Mouse (Mus musculus) frontal cortex, postnatal 10 days (tissue): Measurements from ENCODE around the gene Gm20388.
A peak's percentile ranks its signal among the peaks of the same experiment; 100 is the strongest.
"Not testable (repeated sequence)": the region's sequence is repeated elsewhere in the genome, so short reads cannot be mapped to it uniquely, and the experiment has no call there.

Source experiments
- DNase-seq, 2 experiments: peaks; one replicate each; pipeline ENCODE4 v3.0.0; 2022; ENCODE audit warnings: low spot score in 2 of 2, mixed read lengths in 1 of 2

Gene Gm20388

DNA sequence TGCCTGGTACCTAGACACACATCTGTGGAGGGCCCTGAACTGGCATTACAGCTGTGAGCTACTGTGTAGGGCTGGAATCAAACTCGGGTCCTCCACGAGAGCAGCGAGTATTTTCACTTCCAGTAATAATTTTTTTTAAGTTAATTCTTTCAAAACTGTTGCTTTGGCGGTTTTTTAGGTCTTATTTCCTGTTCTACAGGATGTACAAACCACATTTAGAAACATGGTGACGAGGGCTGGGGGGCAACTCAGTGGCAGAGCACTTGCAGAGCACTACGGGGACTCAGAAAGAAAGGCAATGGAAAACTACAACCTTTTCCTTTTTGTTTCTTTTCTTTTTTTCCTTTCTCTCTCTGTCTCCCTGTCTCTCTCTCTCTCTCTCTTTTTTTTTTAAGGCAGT is 3123.5 kb downstream of the Gm20388 start:
- no peak for DNase-seq

- DNase-seq, result no peak
These were observed 3126.3 kb downstream of the Gm20388 start for GRCm38 (mm10) chr8:123036956-123037355.

GRCm38 (mm10) chr8:123037487-123037886 is 3126.8 kb downstream of the Gm20388 start:
- no peak for DNase-seq

GRCm38 (mm10) chr8:123038351-123038750 is 3127.7 kb downstream of the Gm20388 start:
- DNase-seq, result no peak

DNA sequence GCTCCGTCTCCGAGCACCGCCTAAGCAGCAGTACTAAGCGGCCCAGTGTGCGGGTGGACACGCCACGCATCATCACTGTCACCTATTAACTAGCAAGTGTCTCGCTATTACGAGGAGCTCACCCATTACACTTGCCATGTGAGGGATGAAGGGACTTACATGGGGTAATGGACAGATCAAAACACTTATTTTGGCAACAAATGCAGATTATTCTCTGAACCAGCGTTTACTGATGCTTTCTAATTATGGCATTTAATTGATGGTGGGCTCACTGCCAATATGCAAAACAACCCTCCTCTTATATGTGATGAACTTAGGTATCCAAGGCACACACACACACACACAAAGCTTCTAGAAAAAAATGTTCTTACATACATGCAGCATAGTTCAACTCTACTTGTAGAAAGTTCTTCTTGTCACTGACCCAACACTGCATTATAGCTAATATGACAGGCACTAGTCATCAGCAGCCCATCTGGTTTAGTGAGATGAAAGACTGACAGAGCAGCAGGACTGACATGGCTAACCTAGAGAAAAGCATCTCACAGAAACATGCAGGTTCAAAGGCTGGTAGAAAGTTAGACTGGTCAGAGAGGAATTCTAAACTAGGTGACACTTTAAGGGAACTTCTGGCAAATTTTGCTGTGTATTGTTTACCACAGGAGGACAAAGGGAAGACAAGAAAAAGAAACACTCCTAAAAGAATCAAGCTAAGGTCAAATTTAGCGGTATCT is 3128.9 kb downstream of the Gm20388 start:
- no peak for DNase-seq

DNA sequence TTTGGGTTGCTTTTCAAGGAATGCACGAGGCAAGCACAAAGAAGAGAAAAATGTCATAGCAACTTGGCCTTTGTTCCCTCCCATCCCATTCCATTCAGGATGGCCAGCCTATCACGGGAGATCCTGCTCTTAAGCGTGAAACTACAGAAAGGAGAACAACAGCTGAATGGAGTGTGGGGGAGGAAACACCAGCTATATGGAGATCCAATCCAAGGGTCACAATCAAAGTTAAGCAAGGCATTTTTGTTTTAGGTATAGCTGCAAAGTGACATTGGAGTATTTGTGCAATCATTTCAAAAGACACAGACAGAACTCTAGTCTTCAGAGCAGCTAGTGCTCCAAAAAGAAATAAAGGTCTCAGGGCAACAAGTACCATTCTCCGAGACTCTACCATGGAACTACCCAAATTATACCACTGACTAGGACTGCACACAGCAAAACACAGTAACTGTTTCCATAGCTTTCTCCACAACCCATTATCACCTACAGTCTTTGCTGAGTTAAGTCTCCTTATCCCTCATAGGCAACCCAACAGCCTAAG is 3129.5 kb downstream of the Gm20388 start:
- DNase-seq, result no peak

DNA sequence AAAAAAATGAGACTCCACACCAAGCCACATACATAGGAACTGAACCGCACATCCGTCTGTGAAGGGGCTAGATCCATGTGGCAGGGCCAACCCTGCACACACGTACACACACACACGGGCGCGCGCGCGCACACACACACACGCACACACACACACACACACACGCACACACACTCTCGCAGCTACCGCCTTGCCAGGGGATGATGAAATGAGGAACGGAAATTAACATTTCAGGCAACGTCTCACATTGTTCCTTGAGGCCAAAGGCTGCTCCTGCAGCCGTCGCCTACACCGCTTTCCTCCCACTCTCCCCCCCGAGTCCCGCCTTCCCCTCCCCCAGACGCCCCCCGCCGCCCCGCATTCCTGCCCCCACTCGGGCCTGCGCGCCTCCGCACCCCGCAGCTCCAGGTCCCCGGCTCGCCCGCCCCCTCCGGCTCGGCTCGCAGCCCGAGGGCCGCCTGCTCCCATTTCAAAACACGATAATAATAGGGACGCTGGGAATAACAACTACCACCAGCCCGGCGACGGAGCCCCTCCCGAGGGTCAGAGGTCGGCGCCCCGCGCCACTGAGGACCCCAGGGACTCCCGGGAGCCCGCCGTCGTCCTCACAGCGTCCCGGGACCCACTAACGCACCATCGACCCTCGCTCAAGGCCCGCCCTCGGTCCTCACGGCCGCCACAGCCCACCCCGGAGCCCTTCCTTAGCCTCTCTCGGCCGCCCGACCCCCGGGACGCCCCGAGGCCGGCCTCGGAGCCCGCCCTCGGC is 3130.6 kb downstream of the Gm20388 start:
- peak; percentile 53 to 61 for DNase-seq

- no peak for DNase-seq
These were observed 3131.1 kb downstream of the Gm20388 start for GRCm38 (mm10) chr8:123041774-123042105.

- peak; percentile 99 to 100 for DNase-seq
These were observed 3131.7 kb downstream of the Gm20388 start, which contains the start of gene Ankrd11 for GRCm38 (mm10) chr8:123042158-123042973. TSS of gene Ankrd11 (minus strand) at chr8:123042277.

- no peak for DNase-seq
These were observed 3132.5 kb downstream of the Gm20388 start for GRCm38 (mm10) chr8:123042974-123043625.

DNA sequence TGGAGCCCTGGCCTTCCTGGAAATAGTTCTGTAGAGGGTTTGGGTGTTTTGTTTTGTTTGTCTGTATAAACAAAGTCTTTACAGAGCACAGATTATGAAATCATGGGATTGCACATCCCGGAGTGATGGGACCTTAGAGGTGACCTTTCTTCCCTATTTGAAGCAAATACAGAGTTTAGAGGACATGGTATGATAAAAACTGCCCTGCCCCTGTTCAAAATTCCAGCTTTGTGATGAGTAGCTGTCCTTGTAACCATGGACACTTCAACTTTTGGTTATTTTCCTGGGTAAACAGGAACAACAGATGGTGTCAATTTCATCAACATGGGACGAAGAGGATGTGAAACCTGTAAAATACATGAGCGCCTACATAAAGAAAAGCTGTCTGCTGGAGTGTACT is 3133.3 kb downstream of the Gm20388 start:
- no peak for DNase-seq

GRCm38 (mm10) chr8:123044743-123045425 is 3134.2 kb downstream of the Gm20388 start:
- not testable (repeated sequence) for DNase-seq

- no peak for DNase-seq
These were observed 3136.1 kb downstream of the Gm20388 start for GRCm38 (mm10) chr8:123046706-123047105.

GRCm38 (mm10) chr8:123047827-123048226 is 3137.2 kb downstream of the Gm20388 start:
- DNase-seq, result no peak

DNA sequence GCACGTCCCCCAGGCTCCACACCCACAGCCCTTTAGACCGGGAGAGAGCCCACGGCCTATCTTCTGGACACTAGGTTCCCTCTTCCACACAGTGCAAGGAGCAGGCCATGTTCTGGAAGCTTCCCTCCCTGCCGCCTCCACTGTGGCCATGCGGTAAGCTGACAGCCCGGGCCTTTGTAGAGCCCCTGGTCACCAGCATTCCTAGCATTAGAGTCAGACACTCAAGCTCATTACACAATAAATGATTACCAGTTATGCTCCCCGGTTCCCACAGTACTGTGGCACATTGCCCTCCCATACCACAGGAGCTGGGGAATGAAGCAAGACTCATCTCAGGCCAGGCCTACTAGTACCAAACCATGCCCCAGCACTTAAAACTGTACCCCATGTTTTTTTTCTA is 3137.8 kb downstream of the Gm20388 start:
- no peak for DNase-seq

DNA sequence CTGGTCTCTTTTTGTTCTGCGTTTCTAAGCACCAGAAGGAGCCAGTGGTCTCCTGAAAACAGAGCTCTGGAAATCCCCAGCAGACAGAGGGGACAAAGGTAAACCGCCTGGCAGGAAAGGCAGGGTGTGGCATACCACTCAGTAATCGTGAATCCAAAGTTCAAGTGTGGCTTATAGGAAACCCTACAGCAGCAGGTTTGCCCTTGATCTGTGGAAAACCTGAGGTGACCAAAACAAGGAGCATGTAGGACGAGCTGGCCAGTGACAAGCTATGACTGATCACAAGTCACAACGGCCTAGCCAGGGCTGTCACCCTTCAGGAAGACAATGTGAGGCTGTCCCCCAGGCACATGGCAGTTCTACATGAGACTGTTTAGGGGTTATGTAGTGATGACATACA is 3140.8 kb downstream of the Gm20388 start:
- DNase-seq, result no peak

GRCm38 (mm10) chr8:123062721-123063120 is 3152.1 kb downstream of the Gm20388 start, which contains the start of gene Spg7:
TSS of gene Spg7 (plus strand) at chr8:123062942.
- DNase-seq, result no peak

- no peak for DNase-seq
These were observed 3153.4 kb downstream of the Gm20388 start for GRCm38 (mm10) chr8:123064072-123064471.

GRCm38 (mm10) chr8:123064809-123065213 is 3154.2 kb downstream of the Gm20388 start:
- no peak for DNase-seq

GRCm38 (mm10) chr8:123065214-123066100 is 3154.8 kb downstream of the Gm20388 start:
- peak; percentile 88 to 94 for DNase-seq
